Mouse (Mus musculus): ENCODE data around the gene Tubg1. TPM values are rescaled to one million over a fixed set of nuclear protein-coding genes. Genes with fewer than 3 reads are reported as not detected.

Gene Tubg1
- total RNA-seq (2021) (10 to 100 TPM; 22.7 to 23.6 TPM), polyA plus RNA-seq (2012; rRNA removed) (14.2 and 17.2 TPM in 2 replicates)
- long read RNA-seq, transcript Tubg1-201 (11 exons, 1,802 nt) = major isoform, 38 of 42 reads
- long read RNA-seq, partial matches to known transcripts = 2 of 42 reads
- long read RNA-seq, other reads (novel, unspliced or antisense) = 2 of 42 reads

DNA sequence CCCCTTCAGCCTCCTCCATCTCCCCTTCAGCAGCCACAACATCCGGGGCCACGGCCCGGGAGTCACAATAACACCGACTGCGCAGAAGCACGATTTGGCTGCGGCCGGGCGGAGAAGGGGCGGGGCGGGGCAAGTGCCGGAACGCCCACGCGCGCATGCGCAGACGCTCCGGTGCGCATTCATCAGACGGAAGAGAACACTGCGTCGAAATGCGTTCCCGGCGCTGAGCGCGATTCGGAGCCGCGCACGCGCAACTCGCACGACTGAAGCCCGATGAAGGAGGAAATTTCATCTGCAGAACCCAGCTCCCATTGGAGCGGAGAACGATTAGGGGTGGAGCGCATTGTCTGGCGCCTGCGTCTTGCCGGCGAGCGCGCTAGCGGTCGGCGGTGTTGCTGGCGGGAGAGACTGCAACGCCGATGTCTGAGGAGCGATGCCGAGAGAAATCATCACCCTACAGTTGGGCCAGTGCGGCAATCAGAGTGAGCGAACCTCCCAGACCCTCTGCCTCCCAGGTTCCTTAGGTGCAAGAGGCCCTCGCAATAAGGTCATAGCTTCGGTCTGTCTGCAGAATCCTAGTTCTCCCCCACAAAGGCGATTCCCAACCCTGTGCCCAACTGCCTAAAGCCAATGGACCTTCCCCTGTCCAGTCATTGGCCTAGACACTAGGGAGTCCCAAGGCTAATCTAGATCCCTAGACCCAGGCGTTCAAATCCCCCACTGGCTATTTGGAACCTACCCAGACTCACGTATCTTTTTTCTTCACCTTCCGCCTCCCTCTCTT is at the start of gene Tubg1, which contains the start of gene Retreg3:
Gene Tubg1, plus strand, starts transcription at position 178 of the 784 bp plus-strand sequence.
Gene Retreg3, minus strand, starts transcription at position 133 of the 784 bp plus-strand sequence.
- Histone ChIP-seq H3K9ac (ENCODE audit: low read depth, low read length) (peak within 1 kb of the TSS; percentile 91), H3K27ac (peak within 1 kb of the TSS; percentile 98), H3K79me2 (replicated peaks; ENCODE audit: control insufficient read depth, insufficient read depth, low read length) (peaks cover 4% of the 10 kb centered on the region; the same call in 1 of the 2 replicates), H3K4me1 (ENCODE audit: control insufficient read depth, insufficient read depth, low read length) (peaks cover 7% of the 10 kb centered on the region), H3K36me3 (ENCODE audit: control insufficient read depth, insufficient read depth, low read length) (peaks cover 15% of the 10 kb centered on the region), H3K27me3 (ENCODE audit: control insufficient read depth, insufficient read depth, low read length) (no peaks in the 10 kb centered on the region), H3K4me3 (peak within 1 kb of the TSS; percentile 72)
- intact Hi-C loops (cut with DNase I) = loop anchor here (2.0 kb wide), 3 partner anchors 23 to 55 kb away; partner anchors contain the start of genes Ccr10 and Mlx
- TF ChIP-seq CTCF (IDR thresholded peaks at IDR 0.05) (0 out of 2 replicates have a peak, but pooled peaks have one; percentile 0), POLR2A (IDR thresholded peaks at IDR 0.05; ENCODE audit: insufficient read depth, low read depth, low read length) (peak; percentile 94), EP300 (IDR thresholded peaks at IDR 0.05; ENCODE audit: insufficient read depth, low read depth, low read length) (no peak; the same call in 1 of the 2 replicates)
- WGBS = under 1% methylated on average over 61 of the region's 61 CpGs
- DNase-seq = peak; percentile 99

- Histone ChIP-seq H3K4me3 (peak overlapping the region; percentile 84), H3K4me1 (ENCODE audit: control insufficient read depth, insufficient read depth, low read length) (peaks cover 3% of the 10 kb centered on the region), H3K27ac (peak overlapping the region; percentile 70), H3K9ac (ENCODE audit: low read depth, low read length) (peak overlapping the region; percentile 92), H3K36me3 (ENCODE audit: control insufficient read depth, insufficient read depth, low read length) (no peaks in the 10 kb centered on the region), H3K27me3 (ENCODE audit: control insufficient read depth, insufficient read depth, low read length) (no peaks in the 10 kb centered on the region), H3K79me2 (replicated peaks; ENCODE audit: control insufficient read depth, insufficient read depth, low read length) (no peaks in the 10 kb centered on the region)
- WGBS = under 1% methylated on average over 36 of the region's 36 CpGs
- intact Hi-C loops (cut with DNase I) = no loop called here
- no peak for DNase-seq
- TF ChIP-seq POLR2A (IDR thresholded peaks at IDR 0.05; ENCODE audit: insufficient read depth, low read depth, low read length) = no peak
- no peak for TF ChIP-seq EP300 (IDR thresholded peaks at IDR 0.05; ENCODE audit: insufficient read depth, low read depth, low read length)
- no peak for TF ChIP-seq CTCF (IDR thresholded peaks at IDR 0.05)
Observed at GRCm38 (mm10) chr11:101070189-101070527, 49.6 kb upstream of the Tubg1 start.

DNA sequence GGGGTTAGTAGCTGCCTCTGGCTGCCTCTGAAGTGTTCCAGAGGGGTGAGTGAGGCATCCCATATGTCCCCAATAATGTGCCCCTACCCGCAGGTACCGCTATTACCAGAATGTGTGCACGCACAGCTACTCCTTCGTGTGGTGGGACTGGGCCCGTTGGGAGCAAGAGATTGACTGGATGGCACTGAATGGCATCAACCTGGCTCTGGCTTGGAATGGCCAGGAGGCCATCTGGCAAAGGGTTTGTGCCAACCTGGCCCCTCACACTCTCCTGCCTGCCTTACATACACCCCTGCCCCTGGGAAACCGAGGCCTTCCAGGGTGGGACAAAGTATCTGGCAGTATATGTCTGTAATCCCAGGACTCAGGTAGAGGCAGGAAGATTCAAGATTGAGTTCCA is 48.8 kb upstream of the Tubg1 start:
- Histone ChIP-seq H3K79me2 (replicated peaks; ENCODE audit: control insufficient read depth, insufficient read depth, low read length) (no peaks in the 10 kb centered on the region), H3K9ac (ENCODE audit: low read depth, low read length) (no peak overlapping the region), H3K4me1 (ENCODE audit: control insufficient read depth, insufficient read depth, low read length) (peaks cover 3% of the 10 kb centered on the region), H3K27me3 (ENCODE audit: control insufficient read depth, insufficient read depth, low read length) (no peaks in the 10 kb centered on the region), H3K27ac (no peak overlapping the region), H3K36me3 (ENCODE audit: control insufficient read depth, insufficient read depth, low read length) (no peaks in the 10 kb centered on the region), H3K4me3 (no peak overlapping the region)
- intact Hi-C loops (cut with DNase I) = no loop called here
- no peak for TF ChIP-seq CTCF (IDR thresholded peaks at IDR 0.05)
- TF ChIP-seq POLR2A (IDR thresholded peaks at IDR 0.05; ENCODE audit: insufficient read depth, low read depth, low read length) = no peak
- no peak for TF ChIP-seq EP300 (IDR thresholded peaks at IDR 0.05; ENCODE audit: insufficient read depth, low read depth, low read length)
- no peak for DNase-seq
- WGBS = 70% methylated on average over 6 of the region's 6 CpGs

DNA sequence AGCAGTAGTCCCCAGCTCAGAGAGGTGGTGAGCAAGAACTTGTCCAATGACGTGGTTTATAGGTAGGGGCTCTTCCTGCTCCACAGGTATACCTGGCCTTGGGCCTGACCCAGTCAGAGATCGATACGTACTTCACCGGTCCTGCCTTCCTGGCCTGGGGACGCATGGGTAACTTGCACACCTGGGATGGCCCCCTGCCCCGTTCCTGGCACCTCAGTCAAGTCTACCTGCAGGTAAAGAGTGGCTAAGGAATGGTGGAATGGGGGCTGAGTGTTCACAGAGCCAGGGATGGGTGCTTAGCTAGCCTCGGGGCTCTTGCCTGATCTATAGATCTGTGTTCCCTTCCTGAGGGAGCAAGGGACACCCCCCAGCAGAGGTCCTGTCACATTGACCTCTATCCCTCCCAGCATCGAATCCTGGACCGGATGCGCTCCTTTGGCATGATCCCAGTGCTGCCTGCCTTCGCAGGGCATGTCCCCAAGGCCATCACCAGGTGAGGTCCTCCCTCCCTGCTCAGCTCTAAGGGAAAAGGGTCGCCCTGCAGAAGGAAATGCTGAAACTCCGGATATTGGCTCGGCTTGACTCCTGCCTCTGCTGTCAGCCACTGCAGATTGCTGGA is 47.8 kb upstream of the Tubg1 start:
- no peak for TF ChIP-seq POLR2A (IDR thresholded peaks at IDR 0.05; ENCODE audit: insufficient read depth, low read depth, low read length)
- no peak for TF ChIP-seq EP300 (IDR thresholded peaks at IDR 0.05; ENCODE audit: insufficient read depth, low read depth, low read length)
- no peak for TF ChIP-seq CTCF (IDR thresholded peaks at IDR 0.05)
- Histone ChIP-seq H3K9ac (ENCODE audit: low read depth, low read length) (no peak overlapping the region), H3K36me3 (ENCODE audit: control insufficient read depth, insufficient read depth, low read length) (no peaks in the 10 kb centered on the region), H3K4me3 (no peak overlapping the region), H3K4me1 (ENCODE audit: control insufficient read depth, insufficient read depth, low read length) (peaks cover 2% of the 10 kb centered on the region), H3K79me2 (replicated peaks; ENCODE audit: control insufficient read depth, insufficient read depth, low read length) (no peaks in the 10 kb centered on the region), H3K27ac (no peak overlapping the region), H3K27me3 (ENCODE audit: control insufficient read depth, insufficient read depth, low read length) (no peaks in the 10 kb centered on the region)
- 79% methylated on average over 14 of the region's 14 CpGs for WGBS
- DNase-seq = no peak
- intact Hi-C loops (cut with DNase I) = no loop called here

DNA sequence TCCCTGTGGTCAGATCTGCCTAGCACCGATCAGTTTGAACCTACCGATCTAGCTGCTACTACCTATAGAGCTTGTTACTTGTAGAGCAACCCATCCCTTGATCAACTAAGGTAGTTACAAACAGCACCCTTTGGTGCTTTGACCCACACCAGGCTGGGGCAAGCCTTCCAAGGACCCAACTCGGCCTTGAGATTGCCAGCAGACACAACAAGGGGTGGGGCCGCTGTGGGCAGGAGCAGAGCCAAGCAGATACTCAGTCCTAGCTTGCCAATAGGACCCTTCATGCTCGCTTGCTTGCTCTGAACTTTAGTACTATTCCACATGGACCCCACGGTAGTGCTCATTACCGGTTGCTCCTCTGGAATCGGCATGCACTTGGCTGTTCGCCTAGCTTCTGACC is 41.6 kb upstream of the Tubg1 start, which contains the start of gene Hsd17b1:
Gene Hsd17b1, plus strand, starts transcription at position 291 of the 400 bp plus-strand sequence.
- Histone ChIP-seq H3K36me3 (ENCODE audit: control insufficient read depth, insufficient read depth, low read length) (no peaks in the 10 kb centered on the region), H3K27me3 (ENCODE audit: control insufficient read depth, insufficient read depth, low read length) (peaks cover 2% of the 10 kb centered on the region; the same call in 1 of the 2 replicates), H3K79me2 (replicated peaks; ENCODE audit: control insufficient read depth, insufficient read depth, low read length) (no peaks in the 10 kb centered on the region), H3K9ac (ENCODE audit: low read depth, low read length) (no peak within 1 kb of the TSS), H3K4me1 (ENCODE audit: control insufficient read depth, insufficient read depth, low read length) (peaks cover 4% of the 10 kb centered on the region), H3K4me3 (no peak within 1 kb of the TSS), H3K27ac (no peak within 1 kb of the TSS)
- WGBS = 77% methylated on average over 9 of the region's 9 CpGs
- TF ChIP-seq POLR2A (IDR thresholded peaks at IDR 0.05; ENCODE audit: insufficient read depth, low read depth, low read length) = no peak
- TF ChIP-seq CTCF (IDR thresholded peaks at IDR 0.05) = no peak
- TF ChIP-seq EP300 (IDR thresholded peaks at IDR 0.05; ENCODE audit: insufficient read depth, low read depth, low read length) = no peak
- no peak for DNase-seq
- intact Hi-C loops (cut with DNase I) = no loop called here

Measured in heart, adult 2 months (tissue).